Mouse (Mus musculus) cerebellum, adult 2 months (tissue): ENCODE measurements at regions not wholly inside any gene's neighbourhood (a gene's known extent, or its start where the extent isn't known, plus 50 kb on each side); places are given as distances from the start of the nearest gene placed in this dataset.

Source experiments
- CTCF ChIP-seq: fragments of 200-500 bp; IDR thresholded peaks from 2 replicates; pipeline ENCODE4 v1.5.1; 2011; ENCODE audit warnings: low read depth, mild to moderate bottlenecking, control low read depth, low read length, moderate library complexity, borderline replicate concordance; ENCODE audit not compliant: insufficient read depth
- POLR2A ChIP-seq: fragments of 200-500 bp; IDR thresholded peaks from 2 replicates; pipeline ENCODE4 v1.6.1; 2011; ENCODE audit warnings: low read length, control low read depth, borderline replicate concordance; ENCODE audit not compliant: insufficient read depth

DNA sequence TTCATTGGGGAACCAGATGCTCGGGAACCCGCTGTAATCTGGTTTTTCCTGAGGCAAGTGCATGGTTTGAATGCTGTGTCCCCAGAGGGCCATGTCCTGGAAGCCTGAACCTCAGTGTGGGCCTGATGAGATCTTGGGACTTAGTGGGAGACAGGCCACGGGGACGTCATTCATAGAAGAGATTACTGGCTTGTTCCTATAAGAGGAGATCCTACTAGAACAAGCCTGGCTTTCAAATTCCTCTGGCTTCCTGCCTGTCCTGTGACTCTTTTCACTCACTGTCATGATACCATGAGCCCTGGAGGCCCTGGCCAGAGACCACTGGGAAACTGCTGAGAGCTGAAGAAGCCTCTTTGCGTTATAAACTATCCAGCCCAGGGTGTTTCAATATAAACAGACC lies 113.1 kb upstream of the Med13l start:
- TF ChIP-seq CTCF (no peak), POLR2A (no peak)
